14 mouse cellular contexts compared by ENCODE assay signal in the genomic region with DNA sequence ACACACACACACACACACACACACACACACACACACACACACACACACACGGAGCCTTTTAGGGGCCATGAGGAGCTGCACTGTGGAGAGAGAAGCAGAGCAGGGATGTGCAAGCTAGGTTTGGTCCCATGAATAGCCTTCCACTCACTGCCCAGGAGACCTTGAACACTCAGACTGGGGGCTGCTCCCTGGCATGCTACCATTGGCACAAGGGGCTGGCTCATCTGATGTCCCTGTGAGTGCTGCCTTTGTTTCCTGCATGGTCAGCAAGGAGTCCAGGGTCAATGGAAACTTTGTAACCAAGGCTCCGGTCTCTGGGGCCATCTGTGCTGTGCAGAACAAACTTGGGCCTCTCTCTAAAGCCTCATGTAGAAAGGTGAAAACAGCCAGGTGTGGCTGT.
"Had no signal": no experiment of that assay in that cellular context is flagged by ENCODE, and none has a peak within 500 bp of the region (broad histone marks: within the 10 kb centered on the region; RNA-seq: fewer than 3 reads in every experiment).

No protein-coding gene starts in this region.

- H3K9ac ChIP-seq: kidney, embryonic 15.5 days; limb, embryonic 12.5 days; liver, embryonic 13.5 days; liver, postnatal 0 days; lung, embryonic 15.5 days; midbrain, embryonic 13.5 days had no signal

- H3K27ac ChIP-seq: kidney, embryonic 15.5 days; limb, embryonic 12.5 days; liver, embryonic 13.5 days; lung, embryonic 15.5 days; macrophage; midbrain, embryonic 13.5 days had no signal

- H3K4me1 ChIP-seq: kidney, embryonic 15.5 days; midbrain, embryonic 13.5 days had no signal

- H3K27me3 ChIP-seq: kidney, embryonic 15.5 days; limb, embryonic 12.5 days; liver, embryonic 13.5 days; lung, embryonic 15.5 days; midbrain, embryonic 13.5 days had no signal

- H3K9me3 ChIP-seq: kidney, embryonic 15.5 days; limb, embryonic 12.5 days; liver, embryonic 13.5 days; lung, embryonic 15.5 days; midbrain, embryonic 13.5 days had no signal

- ATAC-seq: liver, postnatal 0 days; midbrain, embryonic 13.5 days had no signal

- H3K4me3 ChIP-seq: kidney, embryonic 15.5 days; limb, embryonic 12.5 days; liver, embryonic 13.5 days; lung, embryonic 15.5 days; midbrain, embryonic 13.5 days had no signal

- H3K4me2 ChIP-seq: kidney, embryonic 15.5 days; limb, embryonic 12.5 days; liver, embryonic 13.5 days; lung, embryonic 15.5 days; midbrain, embryonic 13.5 days had no signal

- DNase-seq: kidney, adult 18-20 months; kidney, postnatal 14 days; liver; liver, embryonic 13.5 days; liver, postnatal 0 days; lung, postnatal 14 days; right cerebral cortex, postnatal 14 days; thymus, adult 2 months; thymus, postnatal 25 days had no signal
